Mouse (Mus musculus) CH12.LX (cell line): ENCODE results near the gene Eif2b1.

Source experiments
- CTCF ChIP-seq, 2 experiments: IDR thresholded peaks in 1 of 2; conservative IDR thresholded peaks in 1 of 2; 2 replicates each; pipeline ENCODE4 v1.5.1; 2011 to 2012; ENCODE audit warnings: low read depth in 2 of 2, low read length in 2 of 2, improper control_type of control experiment in 1 of 2, inconsistent platforms in 1 of 2, mild to moderate bottlenecking in 1 of 2, moderate library complexity in 1 of 2
- HCFC1 ChIP-seq: IDR thresholded peaks from 2 replicates; pipeline ENCODE4 v1.6.1; 2012; ENCODE audit warnings: low read depth, mild to moderate bottlenecking, inconsistent platforms, low read length, improper control_type of control experiment
- JUN ChIP-seq: IDR thresholded peaks from 2 replicates; pipeline ENCODE4 v1.6.1; 2011; ENCODE audit warnings: low read depth, mild to moderate bottlenecking, low read length, improper control_type of control experiment, moderate library complexity; ENCODE audit not compliant: insufficient read depth
- MAFK ChIP-seq: IDR thresholded peaks from 2 replicates; pipeline ENCODE4 v1.6.1; 2011; ENCODE audit warnings: low read length, improper control_type of control experiment; ENCODE audit not compliant: insufficient replicate concordance
- POLR2A ChIP-seq: IDR thresholded peaks from 2 replicates; pipeline ENCODE4 v1.6.1; 2011; ENCODE audit warnings: low read depth, mild to moderate bottlenecking, improper control_type of control experiment, low read length
- POLR2AphosphoS2 ChIP-seq: IDR thresholded peaks from 2 replicates; pipeline ENCODE4 v1.6.1; 2011; ENCODE audit warnings: low read depth, low read length, improper control_type of control experiment
- RAD21 ChIP-seq: IDR thresholded peaks from 2 replicates; pipeline ENCODE4 v1.6.1; 2011; ENCODE audit warnings: low read depth, mild to moderate bottlenecking, low read length, improper control_type of control experiment, moderate library complexity
- SMC3 ChIP-seq: IDR thresholded peaks from 2 replicates; pipeline ENCODE4 v1.6.1; 2011; ENCODE audit warnings: low read depth, low read length, improper control_type of control experiment
- TCF12 ChIP-seq: IDR thresholded peaks from 2 replicates; pipeline ENCODE4 v1.6.1; 2014; ENCODE audit warnings: low read depth, mild to moderate bottlenecking, inconsistent platforms, low read length, improper control_type of control experiment
- USF2 ChIP-seq: conservative IDR thresholded peaks from 2 replicates; pipeline ENCODE4 v1.6.1; 2011; ENCODE audit warnings: low read depth, low read length, improper control_type of control experiment
- ZC3H11A ChIP-seq: IDR thresholded peaks from 2 replicates; pipeline ENCODE4 v1.6.1; 2012; ENCODE audit warnings: low read depth, mild to moderate bottlenecking, inconsistent platforms, low read length, improper control_type of control experiment

DNA sequence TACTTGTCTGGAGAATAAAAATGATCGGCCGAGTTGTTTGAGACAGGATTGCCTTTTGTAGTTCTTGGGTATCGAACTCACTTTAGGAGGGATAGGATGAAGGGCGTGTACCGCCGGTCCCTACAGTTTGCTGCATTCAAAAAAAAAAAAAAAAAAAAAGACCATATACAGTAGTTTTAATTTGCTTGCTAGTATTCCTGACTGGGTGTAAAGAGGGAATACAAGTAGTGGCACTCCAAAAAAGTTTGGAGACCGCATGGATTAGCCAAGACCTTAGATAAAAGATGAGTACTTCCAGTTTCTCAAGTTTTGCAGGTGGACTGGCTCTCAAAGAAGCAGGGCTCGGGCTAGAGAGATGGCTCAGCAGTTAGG lies 37.3 kb downstream of the Eif2b1 start:
- TF ChIP-seq CTCF (conservative IDR thresholded peaks at IDR 0.05 in 1 of 2, IDR thresholded peaks at IDR 0.05 in 1 of 2; ENCODE audit: low read depth in 2 of 2, low read length in 2 of 2) (no peak), POLR2A (no peak), SMC3 (no peak), USF2 (no peak), TCF12 (no peak), MAFK (no peak), HCFC1 (no peak), RAD21 (no peak), POLR2AphosphoS2 (no peak), JUN (no peak), ZC3H11A (no peak)
